Mouse (Mus musculus) ES-E14 (cell line): Measurements from ENCODE around the gene Fasn. TPM values are rescaled to one million over a fixed set of nuclear protein-coding genes. Genes with fewer than 3 reads are reported as not detected.

ENCODE experiments used
- DNase-seq: peaks from one replicate; pipeline ENCODE4 v3.0.0-alpha.2; 2013; ENCODE audit warnings: low read depth, low spot score
- H3K27ac ChIP-seq: 2 replicates; pipeline ENCODE4 v1.5.1; 2012; ENCODE audit warnings: low read depth, mild to moderate bottlenecking, low read length, moderate library complexity, mixed read lengths; ENCODE audit not compliant: poor library complexity, insufficient read depth, severe bottlenecking
- H3K36me3 ChIP-seq: 2 replicates; pipeline ENCODE4 v1.6.1; 2012; ENCODE audit warnings: mild to moderate bottlenecking, low read length, moderate library complexity, mixed read lengths; ENCODE audit not compliant: control insufficient read depth, poor library complexity, insufficient read depth, severe bottlenecking
- H3K4me1 ChIP-seq, 2 experiments: fragments of 150-350 bp in 1 of 2; sonication (generic) in 1 of 2; 2 replicates each; pipeline ENCODE4 v1.6.1; 2012; ENCODE audit warnings: low read length in 2 of 2, mild to moderate bottlenecking in 1 of 2, mixed read lengths in 1 of 2; ENCODE audit not compliant: control insufficient read depth in 2 of 2, insufficient read depth in 2 of 2, poor library complexity in 1 of 2
- H3K4me3 ChIP-seq, 2 experiments: fragments of 150-350 bp in 1 of 2; sonication (generic) in 1 of 2; 2 replicates each; pipeline ENCODE4 v1.5.1; 2012; ENCODE audit warnings: low read length in 2 of 2, low read depth in 1 of 2, mild to moderate bottlenecking in 1 of 2, mixed read lengths in 1 of 2; ENCODE audit not compliant: insufficient read depth in 1 of 2, poor library complexity in 1 of 2, severe bottlenecking in 1 of 2
- H3K9ac ChIP-seq: 2 replicates; pipeline ENCODE4 v1.6.1; 2012; ENCODE audit warnings: low read depth, mild to moderate bottlenecking, low read length, mixed read lengths; ENCODE audit not compliant: poor library complexity, insufficient read depth, severe bottlenecking
- H3K9me3 ChIP-seq: fragments of 150-350 bp; sonication (generic); 2 replicates; pipeline ENCODE4 v1.6.1; 2012; ENCODE audit warnings: low read depth, mild to moderate bottlenecking, low read length; ENCODE audit not compliant: control insufficient read depth, insufficient read depth
- CHD2 ChIP-seq: IDR thresholded peaks from 2 replicates; pipeline ENCODE4 v1.6.1; 2014; ENCODE audit warnings: mild to moderate bottlenecking, low read depth, low read length, inconsistent platforms
- HCFC1 ChIP-seq: IDR thresholded peaks from 2 replicates; pipeline ENCODE4 v1.6.1; 2012; ENCODE audit warnings: low read length, inconsistent platforms, borderline replicate concordance; ENCODE audit not compliant: insufficient read depth
- MAFK ChIP-seq: IDR thresholded peaks from 2 replicates; pipeline ENCODE4 v1.6.1; 2014; ENCODE audit warnings: mild to moderate bottlenecking, low read depth, low read length, inconsistent platforms; ENCODE audit not compliant: insufficient read depth
- ZC3H11A ChIP-seq: IDR thresholded peaks from 2 replicates; pipeline ENCODE4 v1.6.1; 2012; ENCODE audit warnings: low read depth, mild to moderate bottlenecking, inconsistent platforms, low read length, borderline replicate concordance
- ZNF384 ChIP-seq: IDR thresholded peaks from 2 replicates; pipeline ENCODE4 v1.6.1; 2012; ENCODE audit warnings: low read depth, low read length, inconsistent platforms
- in situ Hi-C, 2 experiments: fragments of 600-800 bp; cut with MboI; formaldehyde crosslinking; loops; one replicate each; pipeline ENCODE4 v1.15.1; 2025; ENCODE audit warnings: low sequenced_read_pairs in 2 of 2, inconsistent platforms in 1 of 2; ENCODE audit not compliant: unreplicated experiment in 2 of 2
- total RNA-seq: library from RNA; depleted of rRNA; stranded (reverse); fragments of 300-350 nt; gene quantifications from 2 replicates; pipeline ENCODE4 v1.2.3, GENCODE M21; 2012; rRNA removed

The Fasn gene
- total RNA-seq, 1 experiment: 210 TPM

DNA sequence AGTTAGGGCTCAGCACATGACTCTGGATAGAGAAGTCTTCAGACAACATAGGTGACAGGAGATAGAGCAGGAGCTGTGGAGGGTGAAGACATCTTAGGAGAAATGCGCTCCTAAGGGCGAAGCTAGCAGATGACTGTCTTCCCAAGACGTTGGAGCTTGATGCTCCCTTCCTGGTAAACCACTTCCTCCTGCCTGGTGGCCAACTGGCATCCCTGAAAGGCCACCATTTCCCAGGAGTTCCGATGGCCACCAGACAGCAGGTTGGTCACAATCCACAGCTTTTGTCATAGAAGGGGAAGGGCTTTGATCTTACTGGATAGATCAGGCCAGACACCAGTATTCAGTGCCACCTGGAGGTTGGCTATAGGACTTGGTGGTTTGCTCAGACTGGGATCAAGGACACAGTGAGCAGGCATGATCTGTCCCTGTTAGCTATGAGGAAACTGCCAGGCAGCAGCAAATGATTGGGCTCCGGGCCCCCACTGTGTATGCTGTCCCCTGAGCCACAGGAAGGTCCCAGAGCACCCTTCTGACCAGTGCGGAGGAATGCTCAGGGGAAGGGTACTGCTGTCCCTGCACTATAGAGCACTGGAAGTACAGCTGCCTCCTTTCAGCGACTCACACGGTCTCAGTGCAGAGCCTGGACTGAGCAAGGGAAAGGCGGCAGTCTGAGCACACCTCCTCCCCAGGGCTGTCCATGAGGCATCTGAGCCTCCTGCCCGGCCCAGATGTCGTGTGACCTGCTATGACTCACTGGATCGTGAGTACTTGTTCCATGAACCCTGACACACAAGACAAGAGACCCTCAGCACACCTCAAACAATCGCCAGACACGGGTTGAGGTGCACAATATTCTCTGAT is 62.3 kb downstream of the Fasn start:
- no peaks in the 10 kb centered on the region for H3K36me3 ChIP-seq
- in situ Hi-C loops: no loop called here
- no peak overlapping the region for H3K9ac ChIP-seq
- TF ChIP-seq ZNF384: no peak
- no peak for TF ChIP-seq MAFK
- no peak for TF ChIP-seq ZC3H11A
- TF ChIP-seq CHD2: no peak
- no peak for TF ChIP-seq HCFC1
- peaks cover 2% of the 10 kb centered on the region for H3K9me3 ChIP-seq
- no peak overlapping the region; the same call in 1 of the 2 replicates for H3K27ac ChIP-seq
- peaks cover 0 to 13% of the 10 kb centered on the region in 2 experiments; a peak in 1 of 4 replicates for H3K4me1 ChIP-seq
- DNase-seq: no peak
- no peak overlapping the region for H3K4me3 ChIP-seq

GRCm38 (mm10) chr11:120760236-120760635 is 64.1 kb downstream of the Fasn start:
- H3K4me1 ChIP-seq: peaks cover 0 to 4% of the 10 kb centered on the region in 2 experiments; a peak in 1 of 4 replicates
- H3K4me3 ChIP-seq: no peak overlapping the region
- H3K9ac ChIP-seq: no peak overlapping the region
- no peak overlapping the region for H3K27ac ChIP-seq
- in situ Hi-C loops: no loop called here
- TF ChIP-seq CHD2 (no peak), HCFC1 (no peak), ZC3H11A (no peak), ZNF384 (no peak), MAFK (no peak)
- no peaks in the 10 kb centered on the region for H3K36me3 ChIP-seq
- DNase-seq: no peak
- peaks cover 2% of the 10 kb centered on the region for H3K9me3 ChIP-seq

Other genes starting within 250 kb of the Fasn start
- 161 and 253 TPM in 2 replicates for gene Arhgdia, start 242.9 kb downstream of the Fasn start, total RNA-seq
- gene Alyref, start 226.2 kb downstream of the Fasn start, total RNA-seq: 300 and 397 TPM in 2 replicates
- 87.4 and 98.4 TPM in 2 replicates for gene Anapc11, start 226.1 kb downstream of the Fasn start, total RNA-seq
- gene Npb, start 216.1 kb downstream of the Fasn start, total RNA-seq: 0.69 and 0.94 TPM in 2 replicates
- gene Pcyt2, start 206.6 kb downstream of the Fasn start, total RNA-seq: 88.6 and 188 TPM in 2 replicates
- gene Sirt7, start 199.3 kb downstream of the Fasn start, total RNA-seq: 29.4 and 33.2 TPM in 2 replicates
- 42.6 and 48.4 TPM in 2 replicates for gene Mafg, start 190.9 kb downstream of the Fasn start, total RNA-seq
- 19.0 and 19.6 TPM in 2 replicates for gene Pycr1, start 180.8 kb downstream of the Fasn start, total RNA-seq
- gene Myadml2, start 176.4 kb downstream of the Fasn start, total RNA-seq: 0.63 TPM in 1 of 2 replicates, not detected in the other
- gene Notum, start 163.4 kb downstream of the Fasn start, total RNA-seq: 47.8 and 196 TPM in 2 replicates
- 85.2 and 144 TPM in 2 replicates for gene Aspscr1, start 151.6 kb downstream of the Fasn start, total RNA-seq
- gene Cenpx, start 110.8 kb downstream of the Fasn start, total RNA-seq: 53.9 TPM in 2 replicates
- gene Lrrc45, start 110.6 kb downstream of the Fasn start, total RNA-seq: 30.3 and 65.0 TPM in 2 replicates
- gene Rac3, start 103.1 kb downstream of the Fasn start, total RNA-seq: 20.1 and 34.3 TPM in 2 replicates
- gene Dcxr, start 97.3 kb downstream of the Fasn start, total RNA-seq: 43.6 and 66.6 TPM in 2 replicates
- gene Cbr2, start 92.4 kb downstream of the Fasn start, total RNA-seq: not detected in 2 replicates
- gene Hmga1b, start 61.8 kb downstream of the Fasn start, total RNA-seq: 184 and 244 TPM in 2 replicates
- 18.8 and 28.6 TPM in 2 replicates for gene Rfng, start 40.3 kb downstream of the Fasn start, total RNA-seq
- 289 and 378 TPM in 2 replicates for gene Gps1, start 40.3 kb downstream of the Fasn start, total RNA-seq
- gene Dus1l, start 28.1 kb downstream of the Fasn start, total RNA-seq: 101 and 124 TPM in 2 replicates
- 1.8 and 3.0 TPM in 2 replicates for gene Ccdc57, start 108.3 kb upstream of the Fasn start, total RNA-seq
- 261 and 568 TPM in 2 replicates for gene Slc16a3, start 123.9 kb upstream of the Fasn start, total RNA-seq
- gene Csnk1d, start 166.8 kb upstream of the Fasn start, total RNA-seq: 50.8 and 60.7 TPM in 2 replicates
- 0.27 and 0.63 TPM in 2 replicates for gene Cd7, start 214.9 kb upstream of the Fasn start, total RNA-seq
- not detected in 2 replicates for gene Sectm1b, start 239.0 kb upstream of the Fasn start, total RNA-seq